8 mouse cellular contexts compared by ENCODE assay signal in the genomic region with DNA sequence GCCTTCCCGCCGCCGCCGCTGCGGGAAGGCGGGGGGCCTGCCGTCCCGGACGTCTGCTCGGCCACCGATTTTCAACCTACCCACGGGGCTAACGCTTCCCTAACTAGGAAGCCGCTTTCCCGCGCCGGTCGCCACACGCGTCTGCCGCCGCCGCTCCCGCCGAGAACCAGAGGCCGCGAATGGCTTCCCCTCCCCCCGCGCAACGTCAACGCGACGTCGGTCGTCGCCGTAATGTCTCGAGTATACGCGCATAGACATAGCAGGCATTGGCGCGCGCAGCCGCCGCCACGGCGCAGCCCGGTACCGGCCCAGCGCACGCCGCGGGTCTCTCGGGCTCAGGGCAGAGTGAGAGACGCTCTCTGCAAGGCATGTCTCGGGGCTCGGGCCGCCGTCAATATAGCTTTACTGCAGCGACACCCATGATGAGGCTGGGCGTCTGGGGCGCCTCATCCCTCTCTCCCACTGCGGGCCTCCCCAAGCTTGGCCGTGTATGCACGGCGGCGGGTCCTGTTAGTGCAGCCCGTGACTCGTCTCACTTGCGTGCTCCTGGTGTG. TPM values are rescaled to one million over a fixed set of nuclear protein-coding genes. Genes with fewer than 3 reads are reported as not detected.
DNase-seq lines count a peak whose midpoint lies in the region; ATAC-seq lines count a peak whose summit lies in the region.

A gene (minus strand): TSS at position 180 of the 554 bp plus-strand sequence.

- peaks cover 11% of the 10 kb centered on the region for H3K4me1 ChIP-seq in hindbrain, embryonic 12.5 days

- peak within 1 kb of the TSS; percentile 96 for H3K27ac ChIP-seq in hindbrain, embryonic 12.5 days

- H3K36me3 ChIP-seq in hindbrain, embryonic 12.5 days = peaks cover 21% of the 10 kb centered on the region

- ATAC-seq in hindbrain, embryonic 12.5 days (ENCODE audit: low FRiP score) = peak; percentile 93

- H3K9me3 ChIP-seq in hindbrain, embryonic 12.5 days (replicated peaks) = no peaks in the 10 kb centered on the region

- H3K4me3 ChIP-seq in hindbrain, embryonic 12.5 days = peak within 1 kb of the TSS; percentile 96

- H3K4me2 ChIP-seq in hindbrain, embryonic 12.5 days (replicated peaks) = peak within 1 kb of the TSS; percentile 82

- WGBS in hindbrain, embryonic 12.5 days = under 1% methylated on average over 70 of the region's 70 CpGs

- H3K27me3 ChIP-seq in hindbrain, embryonic 12.5 days = no peaks in the 10 kb centered on the region

- peak; percentile 92 for DNase-seq in MN1 (ENCODE audit: low spot score)
- peak; percentile 88 for DNase-seq in cerebellum, adult 9-10 months
- peak; percentile 55 to 93 for DNase-seq in frontal cortex, adult 2 months (ENCODE audit: extremely low spot score in 1 of 2, low spot score in 1 of 2)
- DNase-seq in layer of hippocampus, postnatal 14 days (ENCODE audit: low spot score in 2 of 2) = peak; percentile 90 to 93
- DNase-seq in lung, postnatal 14 days = peak; percentile 95
- peak; percentile 77 for DNase-seq in retina, adult 2 months (ENCODE audit: low read depth, low spot score)
- DNase-seq in thymus, postnatal 36 days = peak; percentile 88 to 90

- H3K9ac ChIP-seq in hindbrain, embryonic 12.5 days = peak within 1 kb of the TSS; percentile 99

RNA-seq across cellular contexts. Expression of the gene that starts here (rescaled TPM):
- 50.2 and 57.7 TPM in 2 replicates for polyA plus RNA-seq in frontal cortex, adult 2 months (2012; rRNA removed)
- 272 and 288 TPM in 2 replicates for polyA plus RNA-seq in hindbrain, embryonic 12.5 days (2016; fragmentation: Nextera tagmentation; extraction: Ambion mirVana)
- total RNA-seq in layer of hippocampus, postnatal 14 days (2021) = 10 to 100 TPM; 55.4 to 58.4 TPM

Comparison
In these comparisons a context has a peak if more than half of its experiments do, and no peak if none do; other contexts are left out.
1. Peak in every context shown above with its lines: DNase-seq, ATAC-seq, H3K4me3 ChIP-seq and H3K27ac ChIP-seq.